Mouse (Mus musculus): ENCODE data around the gene Nrg3. TPM values are rescaled to one million over a fixed set of nuclear protein-coding genes. Genes with fewer than 3 reads are reported as not detected.

Nrg3 gene
- polyA plus RNA-seq, 1 experiment from 2014 or later: 0.90 TPM

GRCm38 (mm10) chr14:38701413-38701812, 771.5 kb downstream of the Nrg3 start:
- Histone ChIP-seq H3K4me2 (no peak overlapping the region), H3K27me3 (replicated peaks) (no peaks in the 10 kb centered on the region), H3K4me3 (replicated peaks) (no peak overlapping the region), H3K9me3 (no peaks in the 10 kb centered on the region), H3K4me1 (no peaks in the 10 kb centered on the region), H3K36me3 (no peaks in the 10 kb centered on the region), H3K27ac (no peak overlapping the region), H3K9ac (no peak overlapping the region)
- ATAC-seq (ENCODE audit: insufficient read depth, low FRiP score, low read depth): no peak
- 20% methylated on average over 1 of the region's 1 CpGs for WGBS

DNA sequence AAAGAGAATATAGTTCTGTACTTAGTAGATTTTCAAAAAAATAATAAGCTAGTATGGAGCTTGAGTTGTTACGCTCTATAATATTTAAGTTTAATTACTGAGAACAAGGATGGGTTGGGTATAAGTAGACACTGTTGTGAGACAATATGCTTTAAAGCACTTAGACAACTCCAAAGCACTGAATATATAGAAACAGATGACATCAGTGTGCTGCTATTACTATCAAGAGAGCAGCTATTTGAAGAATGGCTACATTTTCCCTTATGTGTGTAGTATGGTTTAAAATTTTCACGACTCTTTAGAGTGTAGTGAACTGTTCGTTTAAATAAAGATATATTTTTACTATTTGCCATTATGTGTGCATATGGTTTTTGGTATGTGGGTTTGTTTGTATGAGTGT, 771.9 kb downstream of the Nrg3 start:
- H3K9ac ChIP-seq: no peak overlapping the region
- H3K4me2 ChIP-seq: no peak overlapping the region
- 66% methylated on average over 3 of the region's 3 CpGs for whole genome bisulfite sequencing
- H3K36me3 ChIP-seq: no peaks in the 10 kb centered on the region
- no peaks in the 10 kb centered on the region for H3K27me3 ChIP-seq (replicated peaks)
- no peak overlapping the region for H3K27ac ChIP-seq
- no peaks in the 10 kb centered on the region for H3K4me1 ChIP-seq
- ATAC-seq (ENCODE audit: insufficient read depth, low FRiP score, low read depth): no peak
- H3K9me3 ChIP-seq: no peaks in the 10 kb centered on the region
- H3K4me3 ChIP-seq (replicated peaks): no peak overlapping the region

GRCm38 (mm10) chr14:38659973-38660372, 812.9 kb downstream of the Nrg3 start:
- no peak overlapping the region for H3K4me3 ChIP-seq (replicated peaks)
- no peaks in the 10 kb centered on the region for H3K9me3 ChIP-seq
- no peak for ATAC-seq (ENCODE audit: insufficient read depth, low FRiP score, low read depth)
- no peaks in the 10 kb centered on the region for H3K4me1 ChIP-seq
- H3K9ac ChIP-seq: no peak overlapping the region
- WGBS: 39% methylated on average over 1 of the region's 1 CpGs
- H3K27ac ChIP-seq: no peak overlapping the region
- no peaks in the 10 kb centered on the region for H3K27me3 ChIP-seq (replicated peaks)
- H3K36me3 ChIP-seq: no peaks in the 10 kb centered on the region
- no peak overlapping the region for H3K4me2 ChIP-seq

GRCm38 (mm10) chr14:38637070-38637469, 835.8 kb downstream of the Nrg3 start:
- Histone ChIP-seq H3K36me3 (no peaks in the 10 kb centered on the region), H3K9me3 (no peaks in the 10 kb centered on the region), H3K9ac (no peak overlapping the region), H3K4me1 (no peaks in the 10 kb centered on the region), H3K4me3 (replicated peaks) (no peak overlapping the region), H3K27me3 (replicated peaks) (no peaks in the 10 kb centered on the region), H3K4me2 (no peak overlapping the region), H3K27ac (no peak overlapping the region)
- whole genome bisulfite sequencing: 73% methylated on average over 3 of the region's 3 CpGs
- ATAC-seq (ENCODE audit: insufficient read depth, low FRiP score, low read depth): no peak

- ATAC-seq (ENCODE audit: insufficient read depth, low FRiP score, low read depth): no peak
- Histone ChIP-seq H3K4me3 (replicated peaks) (no peak overlapping the region), H3K9me3 (no peaks in the 10 kb centered on the region), H3K36me3 (no peaks in the 10 kb centered on the region), H3K27ac (no peak overlapping the region), H3K4me1 (no peaks in the 10 kb centered on the region), H3K4me2 (no peak overlapping the region), H3K9ac (no peak overlapping the region), H3K27me3 (replicated peaks) (no peaks in the 10 kb centered on the region)
- 87% methylated on average over 3 of the region's 3 CpGs for WGBS
Observed at GRCm38 (mm10) chr14:38630114-38630513, 842.8 kb downstream of the Nrg3 start.

DNA sequence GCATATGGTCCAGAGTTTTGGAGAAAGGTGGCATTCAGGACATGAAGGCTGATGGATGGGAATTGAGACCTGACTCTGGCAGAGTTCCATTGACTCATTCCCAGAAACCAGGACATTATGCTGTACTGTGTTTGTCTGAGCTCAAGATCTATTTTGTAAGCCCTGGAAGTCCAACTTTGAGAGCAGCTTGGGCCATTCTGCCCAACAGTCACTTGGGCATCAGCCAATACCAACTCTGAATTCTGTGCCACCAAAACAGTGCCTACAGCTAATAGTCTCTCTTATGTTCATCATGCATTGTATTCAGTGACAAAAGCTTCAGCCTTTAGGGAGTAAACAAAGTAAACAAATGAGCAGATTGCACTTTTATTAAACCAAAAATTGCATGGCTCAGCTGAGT, 843.2 kb downstream of the Nrg3 start:
- Histone ChIP-seq H3K27ac (no peak overlapping the region), H3K9me3 (no peaks in the 10 kb centered on the region), H3K27me3 (replicated peaks) (no peaks in the 10 kb centered on the region), H3K4me3 (replicated peaks) (no peak overlapping the region), H3K4me2 (no peak overlapping the region), H3K4me1 (no peaks in the 10 kb centered on the region), H3K9ac (no peak overlapping the region), H3K36me3 (no peaks in the 10 kb centered on the region)
- no peak for ATAC-seq (ENCODE audit: insufficient read depth, low FRiP score, low read depth)

DNA sequence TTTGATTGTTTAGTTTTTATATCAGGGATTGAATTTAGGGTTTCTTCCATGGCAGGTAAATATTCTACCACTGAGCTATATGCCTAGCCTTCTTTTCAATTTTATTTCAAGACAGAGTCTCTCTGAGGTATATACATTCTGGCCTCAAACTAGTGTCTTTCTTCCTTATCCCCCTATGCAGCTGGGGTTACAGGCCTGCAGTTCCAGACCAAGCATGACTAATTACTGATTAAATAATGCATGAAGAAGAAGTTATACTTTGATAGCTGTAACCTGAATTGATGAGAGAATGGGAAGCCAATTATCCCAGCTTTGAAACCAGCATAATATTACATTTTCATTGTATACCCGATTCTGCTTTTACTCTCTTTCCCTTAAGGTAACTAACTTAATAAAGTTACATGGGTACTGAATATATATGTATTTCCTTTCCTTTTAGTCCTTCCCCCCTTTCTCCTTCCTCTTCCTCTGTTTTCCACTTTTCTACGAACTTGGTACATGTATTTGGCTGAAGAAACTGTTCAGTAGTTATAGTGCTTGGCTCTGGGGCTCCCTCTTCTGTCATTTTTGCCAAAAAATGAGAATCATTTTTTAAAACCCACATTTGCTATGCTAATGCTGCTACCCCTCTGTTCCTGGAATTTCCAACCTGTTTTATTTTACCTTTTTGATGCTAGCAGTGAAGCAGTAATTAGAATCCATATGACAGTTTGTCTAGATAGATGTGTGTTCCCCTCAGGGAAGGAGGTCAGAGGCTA, 843.8 kb downstream of the Nrg3 start:
- no peaks in the 10 kb centered on the region for H3K27me3 ChIP-seq (replicated peaks)
- no peak overlapping the region for H3K4me2 ChIP-seq
- ATAC-seq (ENCODE audit: insufficient read depth, low FRiP score, low read depth): no peak
- 75% methylated on average over 2 of the region's 2 CpGs for WGBS
- no peaks in the 10 kb centered on the region for H3K36me3 ChIP-seq
- no peaks in the 10 kb centered on the region for H3K9me3 ChIP-seq
- no peak overlapping the region for H3K4me3 ChIP-seq (replicated peaks)
- no peak overlapping the region for H3K27ac ChIP-seq
- H3K4me1 ChIP-seq: no peaks in the 10 kb centered on the region
- no peak overlapping the region for H3K9ac ChIP-seq

DNA sequence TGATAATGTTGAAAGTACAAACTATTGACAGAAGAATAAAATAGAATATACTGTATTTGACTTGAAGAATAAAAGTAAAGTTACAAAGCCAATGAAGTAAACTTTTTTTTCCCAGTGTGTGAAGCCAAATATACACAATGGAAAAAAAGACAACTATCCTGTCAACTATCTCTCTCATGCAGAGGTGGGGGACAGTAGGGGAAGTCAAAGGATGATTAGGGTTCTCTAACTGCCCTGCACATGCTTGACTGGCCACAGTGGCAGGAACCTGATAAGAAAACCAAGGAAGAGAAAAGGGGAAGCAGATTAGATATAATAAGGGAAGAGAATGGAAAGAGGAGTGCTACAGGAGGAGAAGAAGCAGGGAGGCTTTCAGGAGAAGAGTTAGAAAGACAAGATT, 855.9 kb downstream of the Nrg3 start:
- Histone ChIP-seq H3K4me1 (no peaks in the 10 kb centered on the region), H3K4me3 (replicated peaks) (no peak overlapping the region), H3K9me3 (no peaks in the 10 kb centered on the region), H3K36me3 (no peaks in the 10 kb centered on the region), H3K27ac (no peak overlapping the region), H3K4me2 (no peak overlapping the region), H3K9ac (no peak overlapping the region), H3K27me3 (replicated peaks) (no peaks in the 10 kb centered on the region)
- ATAC-seq (ENCODE audit: insufficient read depth, low FRiP score, low read depth): no peak

- no peak overlapping the region for H3K4me3 ChIP-seq (replicated peaks)
- H3K36me3 ChIP-seq: no peaks in the 10 kb centered on the region
- H3K9ac ChIP-seq: no peak overlapping the region
- H3K9me3 ChIP-seq: no peaks in the 10 kb centered on the region
- H3K27ac ChIP-seq: no peak overlapping the region
- no peaks in the 10 kb centered on the region for H3K27me3 ChIP-seq (replicated peaks)
- H3K4me1 ChIP-seq: no peaks in the 10 kb centered on the region
- H3K4me2 ChIP-seq: no peak overlapping the region
- ATAC-seq (ENCODE audit: insufficient read depth, low FRiP score, low read depth): no peak
Observed at GRCm38 (mm10) chr14:38597735-38598134, 875.2 kb downstream of the Nrg3 start.

GRCm38 (mm10) chr14:38594297-38594696, 878.6 kb downstream of the Nrg3 start:
- H3K27me3 ChIP-seq (replicated peaks): no peaks in the 10 kb centered on the region
- no peak overlapping the region for H3K9ac ChIP-seq
- H3K27ac ChIP-seq: no peak overlapping the region
- H3K9me3 ChIP-seq: no peaks in the 10 kb centered on the region
- no peak for ATAC-seq (ENCODE audit: insufficient read depth, low FRiP score, low read depth)
- H3K4me2 ChIP-seq: no peak overlapping the region
- no peaks in the 10 kb centered on the region for H3K36me3 ChIP-seq
- WGBS: 81% methylated on average over 1 of the region's 1 CpGs
- no peaks in the 10 kb centered on the region for H3K4me1 ChIP-seq
- no peak overlapping the region for H3K4me3 ChIP-seq (replicated peaks)

- WGBS: 84% methylated on average over 3 of the region's 3 CpGs
- H3K9me3 ChIP-seq: no peaks in the 10 kb centered on the region
- H3K9ac ChIP-seq: no peak overlapping the region
- H3K4me1 ChIP-seq: no peaks in the 10 kb centered on the region
- no peak overlapping the region for H3K4me2 ChIP-seq
- no peak for ATAC-seq (ENCODE audit: insufficient read depth, low FRiP score, low read depth)
- no peak overlapping the region for H3K27ac ChIP-seq
- no peak overlapping the region for H3K4me3 ChIP-seq (replicated peaks)
- H3K27me3 ChIP-seq (replicated peaks): no peaks in the 10 kb centered on the region
- no peaks in the 10 kb centered on the region for H3K36me3 ChIP-seq
Observed at GRCm38 (mm10) chr14:38576796-38577195, 896.1 kb downstream of the Nrg3 start.

GRCm38 (mm10) chr14:38568184-38568583, 904.7 kb downstream of the Nrg3 start:
- no peaks in the 10 kb centered on the region for H3K9me3 ChIP-seq
- no peak overlapping the region for H3K27ac ChIP-seq
- no peak overlapping the region for H3K9ac ChIP-seq
- no peak overlapping the region for H3K4me3 ChIP-seq (replicated peaks)
- WGBS: 84% methylated on average over 1 of the region's 1 CpGs
- no peak overlapping the region for H3K4me2 ChIP-seq
- no peaks in the 10 kb centered on the region for H3K27me3 ChIP-seq (replicated peaks)
- ATAC-seq (ENCODE audit: insufficient read depth, low FRiP score, low read depth): no peak
- no peaks in the 10 kb centered on the region for H3K4me1 ChIP-seq
- no peaks in the 10 kb centered on the region for H3K36me3 ChIP-seq

DNA sequence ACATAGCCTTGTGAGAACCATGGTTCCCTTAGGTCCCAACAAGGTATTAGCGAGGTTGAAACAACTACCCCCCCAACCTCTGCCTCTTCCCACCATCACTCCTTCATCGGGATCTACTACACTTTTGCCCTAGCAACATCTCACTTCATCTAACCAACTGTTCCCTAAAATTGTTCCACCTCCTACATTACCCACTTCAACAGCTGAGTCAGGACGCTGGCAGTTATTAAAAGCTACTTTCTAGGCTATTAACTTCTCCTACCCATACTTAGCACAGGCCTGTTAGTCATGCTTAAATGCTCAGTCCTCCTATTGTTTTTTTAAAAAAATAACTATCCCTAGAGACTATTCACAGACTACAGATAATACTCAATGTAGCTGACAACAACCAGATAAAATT, 906.7 kb downstream of the Nrg3 start:
- Histone ChIP-seq H3K4me3 (replicated peaks) (no peak overlapping the region), H3K36me3 (no peaks in the 10 kb centered on the region), H3K27ac (no peak overlapping the region), H3K4me2 (no peak overlapping the region), H3K9me3 (no peaks in the 10 kb centered on the region), H3K4me1 (no peaks in the 10 kb centered on the region), H3K27me3 (replicated peaks) (no peaks in the 10 kb centered on the region), H3K9ac (no peak overlapping the region)
- 80% methylated on average over 3 of the region's 3 CpGs for WGBS
- no peak for ATAC-seq (ENCODE audit: insufficient read depth, low FRiP score, low read depth)

All from stomach, embryonic 15.5 days (tissue).